Mouse (Mus musculus) limb, embryonic 10.5 days (tissue): Measurements from ENCODE around the gene Adh1. TPM values are rescaled to one million over a fixed set of nuclear protein-coding genes. Genes with fewer than 3 reads are reported as not detected.

Source experiments
- DNase-seq: peaks from one replicate; pipeline ENCODE4 v3.0.0-alpha.2; 2017; ENCODE audit warnings: low spot score
- H3K27ac ChIP-seq: fragments of 300-500 bp; sonication (generic); 2 replicates; pipeline ENCODE4 v1.5.1; 2016; ENCODE audit warnings: mild to moderate bottlenecking
- H3K27me3 ChIP-seq: fragments of 300-500 bp; sonication (generic); 2 replicates; pipeline ENCODE4 v1.6.1; 2016; ENCODE audit warnings: low read depth, mild to moderate bottlenecking; ENCODE audit not compliant: poor library complexity, severe bottlenecking
- H3K36me3 ChIP-seq: fragments of 300-500 bp; sonication (generic); 2 replicates; pipeline ENCODE4 v1.6.1; 2016; ENCODE audit warnings: mild to moderate bottlenecking, moderate library complexity
- H3K4me1 ChIP-seq: fragments of 300-500 bp; sonication (generic); 2 replicates; pipeline ENCODE4 v1.6.1; 2016
- H3K4me3 ChIP-seq: fragments of 300-500 bp; sonication (generic); 2 replicates; pipeline ENCODE4 v1.5.1; 2016; ENCODE audit warnings: mild to moderate bottlenecking, moderate library complexity
- H3K9me3 ChIP-seq: fragments of 300-500 bp; sonication (generic); replicated peaks from 2 replicates; pipeline ENCODE4 v1.6.1; 2016; ENCODE audit warnings: mild to moderate bottlenecking
- WGBS: fragments of 180-500 bp; shearing (Covaris S2); methylation state at CpG from one replicate; pipeline ENCODE4 v1.1.7; 2016; 5-methylcytosine and 5-hydroxymethylcytosine counted together
- polyA plus RNA-seq: library from polyadenylated mRNA; unstranded; fragments of >200 nt; fragmentation: Nextera tagmentation; extraction: Ambion mirVana; gene quantifications from 2 replicates; pipeline ENCODE4 v1.2.1, GENCODE M21; 2016

The Adh1 gene
- polyA plus RNA-seq, 1 experiment from 2014 or later: 3.3 TPM

DNA sequence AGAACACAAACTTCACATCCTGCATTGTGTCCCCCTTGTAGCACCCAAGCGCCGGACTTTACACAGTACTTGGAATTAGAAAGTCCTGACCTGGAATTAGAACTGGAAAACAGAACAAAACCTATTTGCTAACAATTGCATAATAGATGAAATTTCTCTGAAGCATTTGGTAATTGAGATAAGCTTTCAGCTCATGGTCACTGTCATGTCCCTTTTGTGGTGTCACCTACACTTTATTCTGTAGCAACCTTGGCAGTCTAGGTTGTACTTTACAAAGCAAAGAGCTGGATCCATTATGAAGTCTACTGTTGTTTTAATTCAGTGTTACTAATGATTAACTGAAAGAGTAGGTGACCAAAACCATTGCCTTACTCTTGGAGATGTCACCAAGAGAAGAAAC, 33.7 kb upstream of the Adh1 start:
- DNase-seq: no peak
- Histone ChIP-seq H3K27me3 (no peaks in the 10 kb centered on the region), H3K4me1 (peaks cover 5% of the 10 kb centered on the region; the same call in 1 of the 2 replicates), H3K4me3 (no peak overlapping the region), H3K36me3 (no peaks in the 10 kb centered on the region), H3K9me3 (no peaks in the 10 kb centered on the region), H3K27ac (no peak overlapping the region)
- 88% methylated on average over 2 of the region's 2 CpGs for WGBS

DNA sequence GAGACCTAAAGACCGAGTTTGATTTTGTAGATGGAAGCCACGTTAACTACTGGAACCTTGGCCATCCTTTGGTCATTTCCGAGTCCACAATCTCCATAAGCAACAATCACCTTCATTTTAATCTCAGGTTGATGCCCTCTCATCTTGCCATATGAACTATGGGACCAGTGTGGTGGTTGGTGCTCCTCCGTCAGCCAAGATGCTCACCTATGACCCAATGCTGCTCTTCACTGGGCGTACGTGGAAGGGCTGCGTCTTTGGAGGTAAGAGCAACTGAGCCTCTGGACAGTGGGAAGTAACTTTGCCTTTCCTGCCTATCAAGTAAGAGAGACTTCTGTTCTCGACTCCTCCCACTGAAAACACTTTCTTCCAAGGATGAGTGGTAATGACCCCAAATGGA, 33.0 kb upstream of the Adh1 start:
- no peaks in the 10 kb centered on the region for H3K36me3 ChIP-seq
- peaks cover 5% of the 10 kb centered on the region; the same call in 1 of the 2 replicates for H3K4me1 ChIP-seq
- no peak for DNase-seq
- H3K4me3 ChIP-seq: no peak overlapping the region
- no peaks in the 10 kb centered on the region for H3K27me3 ChIP-seq
- 96% methylated on average over 8 of the region's 8 CpGs for WGBS
- H3K9me3 ChIP-seq: no peaks in the 10 kb centered on the region
- H3K27ac ChIP-seq: no peak overlapping the region

DNA sequence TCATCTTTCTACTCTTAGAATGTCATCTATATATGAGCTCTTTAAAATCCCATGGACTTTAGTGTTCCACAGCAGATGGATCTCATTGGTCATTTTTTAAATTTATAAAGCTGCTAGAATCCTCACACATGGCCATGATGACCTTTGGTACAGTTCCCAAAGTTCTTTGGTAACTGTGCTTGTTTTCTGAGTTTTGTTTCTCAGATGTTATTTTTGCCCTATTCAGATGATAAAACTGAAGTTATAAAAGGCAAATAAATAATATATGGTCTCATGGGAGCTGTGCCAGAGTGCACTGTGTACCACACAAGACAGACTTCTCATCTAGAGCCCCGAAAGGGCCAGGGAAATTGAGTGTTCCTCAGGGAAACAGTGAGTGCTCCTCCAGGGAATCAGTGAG, 31.3 kb upstream of the Adh1 start:
- Histone ChIP-seq H3K9me3 (no peaks in the 10 kb centered on the region), H3K27ac (no peak overlapping the region), H3K27me3 (no peaks in the 10 kb centered on the region), H3K4me3 (no peak overlapping the region), H3K4me1 (peaks cover 5% of the 10 kb centered on the region; the same call in 1 of the 2 replicates), H3K36me3 (no peaks in the 10 kb centered on the region)
- WGBS: 93% methylated on average over 1 of the region's 1 CpGs
- no peak for DNase-seq

DNA sequence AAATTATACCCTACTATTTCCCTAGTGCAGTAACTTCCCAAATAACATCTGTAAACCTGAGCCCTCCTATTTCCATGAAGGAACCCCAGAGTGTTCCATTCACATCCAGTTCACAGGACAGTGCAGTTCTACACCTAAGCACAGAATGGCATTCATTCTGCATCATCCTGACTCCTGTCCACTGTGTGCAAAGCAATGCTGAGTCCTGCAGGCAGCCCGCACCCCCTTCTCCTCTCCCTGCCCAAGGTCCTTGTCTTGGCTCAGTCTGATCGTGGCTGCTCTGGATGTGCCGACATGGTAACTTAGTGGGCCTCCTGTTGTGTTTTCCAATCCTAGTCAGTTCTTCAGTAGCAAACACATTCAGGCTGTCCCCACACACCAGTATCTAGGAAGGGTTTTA, 30.5 kb upstream of the Adh1 start:
- H3K9me3 ChIP-seq: no peaks in the 10 kb centered on the region
- peaks cover 2% of the 10 kb centered on the region; the same call in 1 of the 2 replicates for H3K4me1 ChIP-seq
- no peak for DNase-seq
- no peaks in the 10 kb centered on the region for H3K36me3 ChIP-seq
- no peak overlapping the region for H3K27ac ChIP-seq
- H3K27me3 ChIP-seq: no peaks in the 10 kb centered on the region
- H3K4me3 ChIP-seq: no peak overlapping the region
- WGBS: 93% methylated on average over 3 of the region's 3 CpGs

DNA sequence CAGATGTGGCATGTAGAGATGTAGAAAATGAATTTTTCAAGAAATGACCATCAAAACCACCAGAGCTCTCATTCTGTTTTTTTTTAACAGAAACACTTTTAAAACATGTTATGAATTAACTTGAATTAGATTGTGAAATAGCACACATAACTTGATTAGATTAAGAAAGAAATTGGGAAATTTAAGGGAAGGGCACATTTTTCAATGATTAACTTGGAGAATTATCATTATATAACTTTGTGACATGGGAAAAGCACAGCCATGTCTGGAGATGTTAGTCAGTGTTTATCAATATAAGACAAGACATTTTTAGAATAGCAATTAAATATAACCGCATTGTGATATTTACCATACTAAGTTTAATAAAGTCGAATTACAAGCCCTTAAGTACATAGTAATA, 29.3 kb upstream of the Adh1 start:
- H3K27ac ChIP-seq: no peak overlapping the region
- no peak overlapping the region for H3K4me3 ChIP-seq
- H3K27me3 ChIP-seq: no peaks in the 10 kb centered on the region
- H3K9me3 ChIP-seq: no peaks in the 10 kb centered on the region
- no peak for DNase-seq
- H3K4me1 ChIP-seq: no peaks in the 10 kb centered on the region
- H3K36me3 ChIP-seq: no peaks in the 10 kb centered on the region
- WGBS: 85% methylated on average over 2 of the region's 2 CpGs

DNA sequence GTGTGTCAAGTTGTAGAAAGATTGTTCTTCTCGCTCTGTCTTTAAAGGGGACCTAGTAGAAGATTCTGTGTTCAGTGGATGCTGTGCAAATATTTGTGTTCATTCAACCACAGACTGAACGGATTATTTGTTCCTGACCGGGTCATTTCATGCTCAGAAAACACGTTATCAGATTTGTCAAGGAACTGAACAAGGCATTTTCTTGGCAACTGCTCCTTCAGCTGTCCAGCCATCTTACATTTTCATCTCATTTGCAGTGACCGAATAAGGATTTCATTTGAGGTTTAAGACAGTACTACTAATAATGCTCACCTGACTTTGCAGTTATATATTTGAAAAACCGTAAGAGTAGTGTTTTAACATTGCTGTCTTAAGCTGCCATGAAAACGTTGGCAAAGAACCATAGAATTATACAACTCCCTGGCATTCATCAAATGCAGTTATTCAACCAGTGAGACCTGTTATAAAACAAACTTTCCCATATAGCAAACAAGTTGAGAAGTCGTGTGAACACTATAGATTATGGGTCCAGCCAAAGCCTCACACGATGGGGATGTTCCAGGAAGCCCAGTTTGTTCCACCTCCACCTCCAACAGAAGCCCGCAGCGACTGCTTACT, 24.1 kb upstream of the Adh1 start:
- WGBS: 87% methylated on average over 11 of the region's 11 CpGs
- no peaks in the 10 kb centered on the region for H3K36me3 ChIP-seq
- no peak for DNase-seq

DNA sequence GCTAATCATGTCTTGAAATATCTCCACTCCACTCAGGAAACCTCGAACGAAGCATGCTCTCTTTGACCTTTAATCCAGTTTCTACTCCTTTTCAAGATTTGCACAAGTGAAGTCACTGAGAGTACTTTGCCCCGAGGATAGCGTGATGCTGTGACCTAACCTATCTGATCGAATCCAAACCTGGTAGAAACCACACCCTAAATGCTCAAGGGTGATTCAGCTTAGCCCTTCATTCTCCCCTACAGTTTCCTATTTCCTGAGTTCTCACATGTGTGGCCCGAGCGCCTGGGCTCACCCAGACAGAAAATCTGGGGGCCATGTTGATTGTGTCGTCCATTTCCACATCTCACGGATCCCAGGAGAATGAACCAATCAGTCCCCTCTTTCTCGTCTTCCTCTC, 22.7 kb upstream of the Adh1 start:
- Histone ChIP-seq H3K4me1 (peaks cover 10% of the 10 kb centered on the region; the same call in 1 of the 2 replicates), H3K27ac (no peak overlapping the region), H3K9me3 (no peaks in the 10 kb centered on the region), H3K4me3 (no peak overlapping the region), H3K27me3 (no peaks in the 10 kb centered on the region), H3K36me3 (no peaks in the 10 kb centered on the region)
- DNase-seq: no peak
- WGBS: 90% methylated on average over 10 of the region's 10 CpGs

More for the DNA sequence above, 24.1 kb upstream of the Adh1 start:
- Histone ChIP-seq H3K4me1 (peaks cover 5% of the 10 kb centered on the region; the same call in 1 of the 2 replicates), H3K27me3 (no peaks in the 10 kb centered on the region), H3K9me3 (no peaks in the 10 kb centered on the region), H3K4me3 (no peak overlapping the region), H3K27ac (no peak overlapping the region)

DNA sequence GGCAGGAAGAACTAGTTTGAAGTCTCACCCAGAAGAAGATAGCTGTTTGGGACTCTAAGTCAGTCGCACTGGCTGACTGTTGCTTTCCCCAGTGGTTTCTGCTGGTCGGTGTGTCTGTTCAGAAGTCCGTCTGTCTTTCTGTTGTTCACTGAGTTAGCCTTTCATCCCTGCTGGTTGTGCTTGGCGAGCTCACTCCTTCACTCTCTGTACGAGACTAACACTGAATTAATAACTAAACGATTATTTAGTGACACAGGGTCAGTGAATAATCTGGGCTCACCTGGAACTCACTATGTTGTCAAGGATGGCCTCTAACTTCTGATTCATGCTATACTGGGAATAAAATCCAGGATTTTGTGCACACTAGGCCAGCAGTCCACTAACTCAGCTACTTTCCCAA, 21.3 kb upstream of the Adh1 start:
- 91% methylated on average over 6 of the region's 6 CpGs for WGBS
- Histone ChIP-seq H3K27me3 (no peaks in the 10 kb centered on the region), H3K4me1 (peaks cover 13% of the 10 kb centered on the region; the same call in 1 of the 2 replicates), H3K9me3 (no peaks in the 10 kb centered on the region), H3K4me3 (no peak overlapping the region), H3K36me3 (no peaks in the 10 kb centered on the region), H3K27ac (no peak overlapping the region)
- DNase-seq: no peak

DNA sequence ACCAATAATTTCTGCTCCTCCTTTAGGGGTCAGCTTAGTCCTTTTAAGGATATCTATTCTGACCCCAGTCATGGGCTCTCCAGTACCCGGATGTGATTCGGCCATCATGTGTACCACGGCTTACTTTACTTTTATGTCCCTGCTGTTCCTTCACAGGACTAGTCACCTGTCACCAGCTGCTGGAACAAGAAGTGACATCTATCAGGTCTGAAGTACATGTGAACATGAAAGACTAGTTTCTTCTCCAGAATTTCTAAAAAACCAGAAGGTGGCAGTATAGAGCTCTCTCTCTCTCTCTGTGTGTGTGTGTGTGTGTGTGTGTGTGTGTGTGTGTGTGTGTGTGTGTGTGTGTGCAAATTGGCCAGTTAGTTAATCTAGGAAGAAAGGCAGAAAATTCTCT, 20.4 kb upstream of the Adh1 start:
- Histone ChIP-seq H3K27me3 (no peaks in the 10 kb centered on the region), H3K4me3 (no peak overlapping the region), H3K27ac (no peak overlapping the region), H3K36me3 (no peaks in the 10 kb centered on the region), H3K4me1 (peaks cover 15% of the 10 kb centered on the region; the same call in 1 of the 2 replicates), H3K9me3 (no peaks in the 10 kb centered on the region)
- DNase-seq: no peak
- WGBS: 90% methylated on average over 3 of the region's 3 CpGs

DNA sequence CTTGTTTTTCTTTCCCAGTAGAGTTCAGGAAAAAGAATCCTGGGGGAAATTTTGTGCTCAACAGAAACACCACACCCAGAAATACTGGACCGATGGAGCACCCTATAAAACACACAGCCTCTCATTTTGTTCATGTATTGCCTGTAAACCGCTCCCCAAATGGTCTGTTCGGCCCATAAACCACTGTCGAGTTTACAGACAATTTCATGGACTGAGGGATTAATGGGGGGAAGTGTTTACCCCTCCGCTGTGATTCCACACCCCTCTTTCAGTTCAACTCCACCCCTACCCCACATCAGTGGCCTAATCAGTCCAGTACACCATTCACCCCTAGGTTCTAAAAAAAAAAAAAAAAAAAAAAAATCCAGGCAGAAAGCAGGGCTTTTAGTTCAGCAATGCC, 19.8 kb upstream of the Adh1 start:
- H3K4me1 ChIP-seq: peaks cover 15% of the 10 kb centered on the region; the same call in 1 of the 2 replicates
- WGBS: 74% methylated on average over 5 of the region's 5 CpGs
- no peaks in the 10 kb centered on the region for H3K27me3 ChIP-seq
- no peak overlapping the region for H3K27ac ChIP-seq
- H3K36me3 ChIP-seq: no peaks in the 10 kb centered on the region
- no peak overlapping the region for H3K4me3 ChIP-seq
- no peaks in the 10 kb centered on the region for H3K9me3 ChIP-seq
- no peak for DNase-seq

DNA sequence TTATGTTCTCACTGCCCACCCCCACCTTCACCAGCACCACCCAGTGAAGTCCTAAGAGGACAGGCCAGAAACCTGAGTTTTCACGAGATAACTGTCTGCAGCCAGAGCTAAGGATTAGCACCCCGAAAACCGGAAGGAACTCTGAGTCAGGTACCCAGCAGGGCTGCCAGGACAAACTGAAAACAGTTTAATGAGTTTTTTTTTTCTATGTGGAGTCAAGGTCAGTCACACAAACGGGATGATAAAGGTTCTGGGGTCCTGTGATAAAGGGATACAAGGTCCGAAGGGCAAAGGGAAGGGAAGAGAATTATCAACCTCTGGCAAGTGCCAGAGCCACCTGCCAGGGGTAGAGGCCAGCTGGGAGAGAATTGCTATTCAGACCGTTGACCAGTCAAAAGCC, 19.4 kb upstream of the Adh1 start:
- Histone ChIP-seq H3K4me3 (no peak overlapping the region), H3K36me3 (no peaks in the 10 kb centered on the region), H3K4me1 (peaks cover 15% of the 10 kb centered on the region; the same call in 1 of the 2 replicates), H3K27me3 (no peaks in the 10 kb centered on the region), H3K9me3 (no peaks in the 10 kb centered on the region), H3K27ac (no peak overlapping the region)
- DNase-seq: no peak
- WGBS: 61% methylated on average over 6 of the region's 6 CpGs

DNA sequence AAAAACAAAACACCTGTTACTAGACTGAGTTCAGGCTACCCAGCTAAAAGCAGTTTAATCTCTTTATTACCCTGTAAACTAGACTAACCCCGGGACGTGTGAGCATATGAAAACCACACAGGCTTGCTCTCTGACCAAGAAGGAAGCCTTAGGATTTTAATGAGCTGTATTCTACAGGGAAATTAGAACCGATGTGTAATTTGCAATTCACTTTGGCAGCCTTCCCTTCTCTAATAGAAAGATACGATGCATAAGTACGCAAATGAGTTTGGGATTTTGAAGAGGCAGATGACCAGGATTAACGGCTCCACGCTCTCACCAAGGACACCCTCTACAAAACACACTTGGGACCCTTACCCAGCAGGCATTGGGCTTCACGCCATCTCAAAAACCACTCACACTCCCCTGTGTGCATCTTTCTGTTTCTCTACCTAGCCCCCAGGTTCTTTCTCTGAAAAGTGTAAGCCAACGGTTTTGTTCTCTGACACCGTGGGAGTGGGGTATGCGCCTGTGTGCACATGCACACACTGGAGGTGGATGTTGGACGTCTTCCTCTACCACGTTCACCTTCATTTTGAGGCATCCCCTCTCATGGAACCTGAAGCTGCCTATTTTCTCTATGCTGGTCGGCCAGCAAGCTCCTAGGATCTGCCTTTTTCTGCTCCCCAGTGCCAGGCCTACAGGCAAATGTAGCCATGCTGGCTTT, 18.6 kb upstream of the Adh1 start:
- Histone ChIP-seq H3K27ac (no peak overlapping the region), H3K36me3 (no peaks in the 10 kb centered on the region), H3K4me3 (no peak overlapping the region), H3K9me3 (no peaks in the 10 kb centered on the region), H3K4me1 (peaks cover 15% of the 10 kb centered on the region; the same call in 1 of the 2 replicates), H3K27me3 (no peaks in the 10 kb centered on the region)
- no peak for DNase-seq
- 79% methylated on average over 14 of the region's 14 CpGs for WGBS

DNA sequence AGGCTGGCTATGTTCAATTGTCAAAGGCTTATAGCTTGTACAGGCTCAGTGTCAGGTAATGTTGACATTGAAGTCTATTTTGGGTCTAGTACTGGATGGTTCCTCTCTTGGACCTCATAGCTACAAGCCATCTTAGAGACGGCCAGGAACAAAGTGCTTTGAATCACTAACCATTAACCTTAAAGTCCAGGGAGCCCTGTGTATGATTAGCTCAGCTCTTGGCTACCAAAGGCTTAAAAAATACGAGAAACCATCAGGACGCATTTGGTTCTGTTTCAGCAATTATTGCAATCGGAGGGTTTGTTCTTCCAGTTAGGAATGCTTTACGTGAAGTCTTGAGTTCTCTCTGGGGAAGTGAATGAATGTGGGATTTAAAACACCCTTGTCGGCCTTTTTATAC, 17.9 kb upstream of the Adh1 start:
- no peaks in the 10 kb centered on the region for H3K9me3 ChIP-seq
- H3K36me3 ChIP-seq: no peaks in the 10 kb centered on the region
- 93% methylated on average over 6 of the region's 6 CpGs for WGBS
- H3K27me3 ChIP-seq: no peaks in the 10 kb centered on the region
- H3K27ac ChIP-seq: no peak overlapping the region
- DNase-seq: no peak
- H3K4me1 ChIP-seq: peaks cover 15% of the 10 kb centered on the region; the same call in 1 of the 2 replicates
- H3K4me3 ChIP-seq: no peak overlapping the region
